Mouse (Mus musculus) bone marrow macrophage, adult 2 months (primary cell): ENCODE data around the gene Clip2.

Source experiments
- CTCF ChIP-seq: IDR thresholded peaks from 2 replicates; pipeline ENCODE4 v1.5.1; 2012; ENCODE audit warnings: low read depth, mild to moderate bottlenecking, low read length, moderate library complexity
- POLR2A ChIP-seq: IDR thresholded peaks from 2 replicates; pipeline ENCODE4 v1.6.1; 2012; ENCODE audit warnings: mild to moderate bottlenecking, low read depth, low read length, borderline replicate concordance

DNA sequence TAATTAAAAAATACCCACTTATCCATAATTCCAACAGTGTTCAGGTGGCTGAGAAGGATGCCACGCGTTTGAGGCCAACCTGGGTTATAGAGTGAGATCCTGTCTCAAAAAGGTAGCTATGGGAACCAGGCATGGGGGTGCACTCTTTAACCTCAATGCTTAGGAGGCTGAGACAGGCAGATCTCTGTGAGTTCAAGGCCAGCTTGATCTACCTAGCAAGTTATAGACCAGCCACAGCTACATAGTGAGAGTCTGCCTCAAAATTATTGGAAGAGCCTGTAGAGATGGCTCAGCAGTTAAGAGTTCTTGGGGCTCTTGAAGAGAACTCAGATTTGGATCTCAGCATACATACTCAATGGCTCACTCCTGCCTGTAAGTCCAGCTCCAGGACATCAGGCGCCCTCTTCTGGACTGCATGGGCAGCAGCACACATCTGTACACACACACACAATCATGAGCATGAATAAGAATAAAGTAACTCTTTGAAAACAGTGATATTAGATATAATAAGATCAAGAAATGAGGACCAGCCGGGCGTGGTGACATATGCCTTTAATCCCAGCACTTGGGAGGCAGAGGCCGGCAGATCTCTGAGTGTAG, 77.1 kb downstream of the Clip2 start:
- no peak for TF ChIP-seq POLR2A
- TF ChIP-seq CTCF: no peak
